Mouse (Mus musculus) monocyte, adult 5-6 weeks (primary cell): Measurements from ENCODE around the gene Aldh3a1. TPM values are rescaled to one million over a fixed set of nuclear protein-coding genes. Genes with fewer than 3 reads are reported as not detected.

Source experiments
- ATAC-seq: fragments of 153-309, 156-312 bp; replicated peaks from 2 replicates; pipeline ENCODE4 v1.8.0; 2017; ENCODE audit warnings: mild to moderate bottlenecking; ENCODE audit not compliant: low TSS enrichment, insufficient number of reproducible peaks, severe bottlenecking, poor library complexity, low FRiP score
- total RNA-seq: library from RNA; stranded (forward); fragments of 200-1000, 200-491, 200-594 nt; gene quantifications from 3 replicates; pipeline ENCODE4 v1.2.3, GENCODE M21; 2017

Aldh3a1 gene
- total RNA-seq, 1 experiment from 2014 or later: not detected

GRCm38 (mm10) chr11:61192779-61193178 lies 14.6 kb upstream of the Aldh3a1 start:
- ATAC-seq: no peak

DNA sequence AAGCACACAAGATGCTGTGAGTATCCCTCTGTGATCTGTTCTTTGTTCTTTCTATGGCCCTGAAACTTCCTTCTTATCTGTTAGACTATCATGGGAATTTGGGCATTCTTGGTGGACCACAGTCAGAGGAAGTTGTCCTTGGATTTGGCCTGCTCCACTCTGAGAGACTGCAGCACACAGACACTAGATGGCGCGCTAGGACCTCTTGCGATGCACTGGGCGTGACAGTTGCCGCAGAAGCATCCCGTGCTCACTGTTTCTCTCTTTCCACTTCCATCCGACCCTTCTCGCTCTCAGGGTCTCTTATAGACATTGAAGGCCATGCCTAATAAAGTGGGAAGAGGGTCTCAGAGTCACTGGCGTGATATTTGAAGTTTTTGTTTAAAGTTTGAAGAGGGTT lies 13.9 kb upstream of the Aldh3a1 start:
- peak; percentile 96 for ATAC-seq

- no peak for ATAC-seq
Observed at GRCm38 (mm10) chr11:61196616-61197353, 10.6 kb upstream of the Aldh3a1 start.

GRCm38 (mm10) chr11:61197935-61198334 lies 9.4 kb upstream of the Aldh3a1 start:
- ATAC-seq: no peak

DNA sequence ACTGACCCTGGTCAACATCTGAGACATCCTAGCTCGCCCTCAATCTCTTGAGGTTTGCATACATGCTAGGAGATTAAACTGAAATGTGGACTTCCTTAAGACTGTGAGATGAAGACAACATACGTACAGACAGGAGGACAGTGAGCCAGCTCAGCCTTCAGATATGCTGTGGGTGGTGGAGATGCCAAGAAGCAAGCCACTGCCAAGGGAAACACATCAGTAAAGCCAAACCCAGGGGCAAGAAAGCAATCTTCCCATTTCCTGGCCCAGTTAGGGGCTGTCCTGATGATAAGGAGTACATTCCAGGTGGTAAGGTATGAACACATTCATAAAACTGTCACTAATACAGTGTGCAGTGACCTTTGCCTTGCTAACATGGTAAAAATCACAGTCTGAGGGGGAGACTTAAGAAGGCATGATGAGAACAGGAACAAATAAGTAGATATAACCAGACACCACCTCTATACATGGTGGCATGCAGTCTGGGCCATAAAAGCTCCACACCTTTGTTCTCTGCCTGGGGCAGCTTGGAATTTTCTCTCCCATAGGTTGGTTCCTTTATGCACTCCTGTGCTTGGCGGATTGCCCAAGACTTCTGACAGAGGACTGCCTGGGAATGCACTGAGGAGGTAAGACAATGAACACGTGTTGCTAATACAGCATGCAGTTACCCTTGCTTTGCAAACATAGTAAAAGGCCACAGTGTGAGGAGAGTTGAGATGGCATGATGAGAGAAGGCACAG lies 7.5 kb upstream of the Aldh3a1 start:
- ATAC-seq: no peak

GRCm38 (mm10) chr11:61202186-61202585 lies 5.2 kb upstream of the Aldh3a1 start:
- no peak for ATAC-seq

- no peak for ATAC-seq
Observed at GRCm38 (mm10) chr11:61202810-61203209, 4.5 kb upstream of the Aldh3a1 start.

- ATAC-seq: no peak
Observed at GRCm38 (mm10) chr11:61205167-61205950, 2.0 kb upstream of the Aldh3a1 start.

- ATAC-seq: no peak
Observed at GRCm38 (mm10) chr11:61206136-61206535, 1.2 kb upstream of the Aldh3a1 start.

- ATAC-seq: no peak
Observed at GRCm38 (mm10) chr11:61208316-61208715, 979 bp downstream of the Aldh3a1 start.

DNA sequence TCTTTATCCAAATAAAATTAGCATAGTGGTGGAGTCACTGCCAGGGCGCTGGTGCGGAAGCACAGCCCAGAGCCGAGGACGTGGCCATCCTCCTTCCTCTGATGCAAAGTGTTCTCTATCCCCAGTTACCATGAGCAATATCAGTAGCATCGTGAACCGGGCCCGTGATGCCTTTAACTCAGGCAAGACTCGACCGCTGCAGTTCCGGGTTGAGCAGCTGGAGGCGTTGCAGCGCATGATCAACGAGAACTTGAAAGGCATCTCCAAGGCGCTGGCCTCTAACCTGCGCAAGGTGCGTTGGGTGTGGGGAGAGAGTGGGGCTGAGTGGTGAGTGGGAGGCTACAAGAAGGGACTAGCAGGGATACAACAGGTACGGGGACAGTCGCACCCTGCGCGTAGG lies 4.8 kb downstream of the Aldh3a1 start:
- ATAC-seq: no peak

DNA sequence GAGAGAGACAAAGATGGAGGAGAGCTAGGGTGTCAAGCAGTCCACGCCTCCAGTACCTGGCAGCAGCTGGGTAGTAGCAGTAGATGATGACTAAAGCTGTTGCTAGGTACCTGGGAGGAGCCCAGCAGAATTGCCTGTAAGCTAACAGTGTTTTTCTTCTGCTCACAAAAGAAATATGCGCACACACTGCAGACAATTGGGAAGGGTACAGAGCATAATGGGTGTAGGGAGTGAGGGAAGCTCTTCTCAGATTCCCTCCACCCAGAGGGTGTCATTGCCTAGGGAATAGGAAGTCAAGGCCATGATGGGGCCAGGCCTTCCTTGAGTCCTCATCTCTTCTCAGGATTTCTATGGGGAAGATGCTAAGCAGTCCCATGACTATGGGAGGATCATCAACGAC lies 8.6 kb downstream of the Aldh3a1 start:
- no peak for ATAC-seq

- no peak for ATAC-seq
Observed at GRCm38 (mm10) chr11:61220156-61220881, 13.0 kb downstream of the Aldh3a1 start.

DNA sequence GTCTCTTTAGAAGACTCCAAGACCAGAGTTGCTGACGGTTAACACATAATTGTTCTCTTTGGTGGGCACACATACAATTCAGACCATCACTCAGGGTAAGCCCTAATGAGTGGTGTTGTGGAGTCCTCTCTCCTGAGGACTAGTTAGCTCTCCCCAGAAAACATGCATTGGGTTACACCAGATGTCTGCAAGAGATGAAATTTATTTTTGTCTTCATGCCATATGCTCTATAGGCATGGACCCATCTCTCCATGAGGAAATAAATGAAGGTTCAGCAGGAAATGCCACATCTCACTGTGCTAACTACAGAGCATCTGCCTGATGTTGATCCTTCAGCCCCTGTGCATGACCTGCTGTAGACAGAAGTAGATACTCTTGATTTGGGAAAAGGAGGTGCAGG lies 14.7 kb downstream of the Aldh3a1 start:
- no peak for ATAC-seq

- ATAC-seq: no peak
Observed at GRCm38 (mm10) chr11:61222971-61223745, 15.8 kb downstream of the Aldh3a1 start.

- ATAC-seq: no peak
Observed at GRCm38 (mm10) chr11:61224234-61224744, 17.0 kb downstream of the Aldh3a1 start.

DNA sequence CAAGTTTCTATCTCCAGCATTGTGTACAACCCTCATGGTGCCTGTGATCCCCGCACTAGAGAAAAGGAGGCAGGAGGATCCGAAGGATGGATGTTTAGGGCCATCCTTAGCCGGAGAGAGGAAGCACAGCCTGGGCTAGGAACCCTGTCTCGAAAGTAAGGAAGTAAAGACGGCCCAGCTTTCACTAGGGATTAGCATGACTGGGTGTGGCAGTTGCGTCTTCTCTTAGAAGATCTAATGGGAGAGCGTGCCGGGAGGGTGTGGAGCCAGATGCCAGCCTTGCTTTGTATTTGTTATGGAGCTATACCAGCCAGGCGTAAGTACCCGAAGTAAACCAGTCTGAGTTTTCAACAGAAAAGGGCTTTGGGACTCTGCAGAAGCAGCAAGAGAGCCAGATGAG lies 17.6 kb downstream of the Aldh3a1 start:
- peak; percentile 38; the same call in 1 of the 2 replicates for ATAC-seq

DNA sequence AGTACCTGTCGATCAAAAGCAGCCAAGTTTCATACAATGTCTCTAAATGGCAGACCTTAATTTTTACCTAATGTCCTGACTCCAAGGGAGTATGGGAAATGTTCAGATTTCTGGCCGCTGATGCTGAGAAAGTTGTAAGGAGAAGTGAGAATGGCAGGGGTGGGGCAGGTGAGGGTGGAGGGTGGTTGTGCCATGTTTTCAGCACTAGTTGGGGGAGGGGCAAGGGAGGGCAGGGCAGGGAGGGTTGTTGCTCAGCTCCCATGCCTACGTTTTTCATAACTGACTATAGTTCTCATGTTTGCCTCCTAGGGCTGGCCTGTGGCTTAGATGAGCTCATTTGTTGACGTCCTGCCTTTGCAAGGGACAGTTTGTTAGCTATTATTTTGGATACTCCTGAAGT lies 18.2 kb downstream of the Aldh3a1 start:
- ATAC-seq: peak; percentile 51
